Mouse (Mus musculus) ES-Bruce4 (cell line): ENCODE results near the gene Ap1g2. TPM values are rescaled to one million over a fixed set of nuclear protein-coding genes. Genes with fewer than 3 reads are reported as not detected.
A peak's percentile ranks its signal among the peaks of the same experiment; 100 is the strongest.

Source experiments
- H3K27ac ChIP-seq: 2 replicates; pipeline ENCODE4 v1.5.1; 2012; ENCODE audit warnings: low read length, inconsistent platforms; ENCODE audit not compliant: insufficient read depth
- H3K27me3 ChIP-seq: 2 replicates; pipeline ENCODE4 v1.6.1; 2012; ENCODE audit warnings: mild to moderate bottlenecking, low read length, inconsistent platforms; ENCODE audit not compliant: control insufficient read depth, poor library complexity, insufficient read depth, severe bottlenecking
- H3K36me3 ChIP-seq: 2 replicates; pipeline ENCODE4 v1.6.1; 2012; ENCODE audit warnings: inconsistent platforms, mild to moderate bottlenecking, low read length, moderate library complexity; ENCODE audit not compliant: control insufficient read depth, poor library complexity, insufficient read depth, severe bottlenecking
- H3K4me1 ChIP-seq: one replicate; pipeline ENCODE4 v1.8.1; 2011; ENCODE audit warnings: low read length; ENCODE audit not compliant: control insufficient read depth, insufficient read depth
- H3K4me3 ChIP-seq: 2 replicates; pipeline ENCODE4 v1.5.1; 2011; ENCODE audit warnings: low read depth, mild to moderate bottlenecking, low read length
- H3K9ac ChIP-seq: 2 replicates; pipeline ENCODE4 v1.6.1; 2012; ENCODE audit warnings: low read depth, mild to moderate bottlenecking, inconsistent platforms; ENCODE audit not compliant: poor library complexity, severe bottlenecking
- H3K9me3 ChIP-seq: replicated peaks from 2 replicates; pipeline ENCODE4 v1.6.1; 2012; ENCODE audit warnings: mild to moderate bottlenecking, low read length, inconsistent platforms; ENCODE audit not compliant: control insufficient read depth, poor library complexity, insufficient read depth, severe bottlenecking
- CTCF ChIP-seq: IDR thresholded peaks from one replicate; pipeline ENCODE4 v1.8.1; 2011; ENCODE audit warnings: low read depth, low read length
- EP300 ChIP-seq: IDR thresholded peaks from 2 replicates; pipeline ENCODE4 v1.6.1; 2011; ENCODE audit warnings: low read depth, low read length; ENCODE audit not compliant: insufficient read depth
- POLR2A ChIP-seq: IDR thresholded peaks from one replicate; pipeline ENCODE4 v1.8.1; 2011; ENCODE audit warnings: low read length; ENCODE audit not compliant: insufficient read depth
- polyA plus RNA-seq: library from polyadenylated mRNA; stranded (reverse); fragments of >200 nt; gene quantifications from 2 replicates; pipeline ENCODE4 v1.2.4, GENCODE M21; 2011; ENCODE audit warnings: low read depth; ENCODE audit not compliant: missing spikeins, insufficient read depth, insufficient read length

The Ap1g2 gene
- 20.6 and 23.9 TPM in 2 replicates for polyA plus RNA-seq

- TF ChIP-seq EP300 (0 out of 2 replicates have a peak, but pooled peaks have one; percentile 8), POLR2A (peak; percentile 27), CTCF (no peak)
- H3K27ac ChIP-seq = peak within 1 kb of the TSS; percentile 67
- H3K27me3 ChIP-seq = no peaks in the 10 kb centered on the region
- H3K9me3 ChIP-seq = no peaks in the 10 kb centered on the region
- no peaks in the 10 kb centered on the region for H3K36me3 ChIP-seq
- H3K4me3 ChIP-seq = peak within 1 kb of the TSS; percentile 91
- H3K9ac ChIP-seq = peak within 1 kb of the TSS; percentile 79
- no peaks in the 10 kb centered on the region for H3K4me1 ChIP-seq
These were observed at the start of gene Ap1g2 for GRCm38 (mm10) chr14:55105836-55106809. Gene Ap1g2, minus strand, starts transcription at chr14:55106593.

- H3K27ac ChIP-seq = no peak overlapping the region
- no peaks in the 10 kb centered on the region for H3K27me3 ChIP-seq
- no peak overlapping the region for H3K9ac ChIP-seq
- H3K4me3 ChIP-seq = peak overlapping the region; percentile 25; the same call in 1 of the 2 replicates
- H3K9me3 ChIP-seq = no peaks in the 10 kb centered on the region
- TF ChIP-seq POLR2A (no peak), CTCF (no peak), EP300 (no peak)
- no peaks in the 10 kb centered on the region for H3K36me3 ChIP-seq
- no peaks in the 10 kb centered on the region for H3K4me1 ChIP-seq
These were observed 46.6 kb upstream of the Ap1g2 start for GRCm38 (mm10) chr14:55152951-55153481.

- Histone ChIP-seq H3K36me3 (no peaks in the 10 kb centered on the region), H3K27me3 (no peaks in the 10 kb centered on the region), H3K27ac (no peak overlapping the region), H3K4me1 (no peaks in the 10 kb centered on the region), H3K9me3 (no peaks in the 10 kb centered on the region), H3K9ac (no peak overlapping the region), H3K4me3 (no peak overlapping the region)
- TF ChIP-seq CTCF (no peak), POLR2A (no peak), EP300 (no peak)
These were observed 45.8 kb upstream of the Ap1g2 start for GRCm38 (mm10) chr14:55152174-55152573.

GRCm38 (mm10) chr14:55150985-55151384 is 44.6 kb upstream of the Ap1g2 start:
- no peaks in the 10 kb centered on the region for H3K27me3 ChIP-seq
- H3K27ac ChIP-seq = no peak overlapping the region
- H3K4me1 ChIP-seq = no peaks in the 10 kb centered on the region
- H3K36me3 ChIP-seq = no peaks in the 10 kb centered on the region
- no peak overlapping the region for H3K4me3 ChIP-seq
- TF ChIP-seq POLR2A (no peak), EP300 (no peak), CTCF (no peak)
- no peak overlapping the region for H3K9ac ChIP-seq
- H3K9me3 ChIP-seq = no peaks in the 10 kb centered on the region

- Histone ChIP-seq H3K27me3 (no peaks in the 10 kb centered on the region), H3K9ac (no peak overlapping the region), H3K4me1 (no peaks in the 10 kb centered on the region), H3K4me3 (no peak overlapping the region), H3K36me3 (no peaks in the 10 kb centered on the region), H3K27ac (no peak overlapping the region), H3K9me3 (no peaks in the 10 kb centered on the region)
- TF ChIP-seq POLR2A (no peak), EP300 (no peak), CTCF (no peak)
These were observed 42.6 kb upstream of the Ap1g2 start for GRCm38 (mm10) chr14:55149041-55149440.
